In the genomic region with DNA sequence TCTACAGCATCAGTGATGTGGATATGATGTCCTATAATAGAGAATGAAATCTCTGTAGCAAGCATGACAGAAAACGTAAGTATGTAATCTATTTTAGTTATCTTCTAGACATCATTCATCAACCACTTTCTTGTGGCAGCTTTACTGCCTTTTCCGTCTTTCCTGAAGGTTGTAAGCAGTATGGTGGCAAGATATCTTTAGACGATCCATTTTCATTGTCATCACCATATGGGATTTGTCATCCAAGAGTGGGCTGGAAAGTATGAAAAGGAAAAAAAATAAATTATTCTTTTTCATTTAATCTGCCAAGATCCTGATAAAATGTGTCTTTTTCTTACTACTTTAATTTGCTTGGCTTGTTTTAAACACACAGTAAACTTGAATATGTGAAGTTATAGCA, we compare ENCODE assay signal across 17 mouse cellular contexts.
DNase-seq lines count a peak whose midpoint lies in the region.
"Had no signal": no experiment of that assay in that cellular context is flagged by ENCODE, and none has a peak within 500 bp of the region (broad histone marks: within the 10 kb centered on the region; RNA-seq: fewer than 3 reads in every experiment).

No protein-coding gene starts in this region.

- intact Hi-C loops in left cerebral cortex, postnatal 4 days (cut with DNase I), result no loop called here
- intact Hi-C loops in left cerebral cortex, postnatal 14 days (cut with DNase I), result no loop called here

- peak; percentile 11 to 66 for DNase-seq in frontal cortex, adult 2 months (ENCODE audit: extremely low spot score in 1 of 2, low spot score in 1 of 2)
- no peak for DNase-seq in frontal cortex, postnatal 14 days (ENCODE audit: low spot score in 2 of 2)
- peak; percentile 16 to 27 for DNase-seq in left cerebral cortex, adult 9 months (ENCODE audit: low spot score in 2 of 2)
- DNase-seq in left cerebral cortex, postnatal 4 days, result no peak
- peak; percentile 4 to 18 for DNase-seq in left cerebral cortex, postnatal 14 days (ENCODE audit: low spot score in 2 of 2)
- no peak for DNase-seq in lung, adult 18-20 months
- DNase-seq: adrenal gland, adult 2 months; adrenal gland, postnatal 14 days; cerebellum, adult 11-12 months; cerebellum, adult 8-10 months; cerebellum, postnatal 10 days; cerebellum, postnatal 36 days; embryo, embryonic 11 days; gastrocnemius, postnatal 25 days; heart, adult 18-20 months; heart, postnatal 14 days; heart, postnatal 4 days had no signal

Comparison
In these comparisons a context has a peak if more than half of its experiments do, and no peak if none do; other contexts are left out.
1. DNase-seq: peak in frontal cortex, adult 2 months (2 of 2), left cerebral cortex, adult 9 months (2 of 2) and left cerebral cortex, postnatal 14 days (2 of 2); none in frontal cortex, postnatal 14 days (0 of 2), left cerebral cortex, postnatal 4 days (single experiment) and lung, adult 18-20 months (0 of 2).